Mouse (Mus musculus) urinary bladder, postnatal 10 days (tissue): ENCODE data around the gene Fry.

Experiments used
- DNase-seq: peaks from one replicate; pipeline ENCODE4 v3.0.0; 2022; ENCODE audit warnings: low spot score

Fry gene

GRCm38 (mm10) chr5:150130144-150130543 lies 11.7 kb downstream of the Fry start:
- DNase-seq = no peak

DNA sequence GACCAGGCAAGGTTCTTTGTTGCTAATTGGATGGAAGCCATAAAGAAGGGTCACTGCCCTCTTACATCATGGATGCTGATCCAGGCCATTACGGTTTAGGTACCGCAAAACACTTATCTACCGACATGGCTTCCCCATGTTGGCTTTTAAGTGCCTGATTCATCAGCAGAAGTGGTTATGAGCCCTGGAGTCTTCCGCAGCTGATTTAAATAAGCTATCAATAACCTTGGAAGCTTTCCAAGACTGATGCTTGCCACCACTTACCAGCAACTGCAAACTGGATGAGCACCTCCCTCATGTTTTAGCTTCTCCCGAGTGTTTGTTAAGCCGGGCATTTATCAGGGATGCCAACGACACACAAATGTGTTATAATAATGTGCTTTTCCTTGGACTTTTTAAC lies 12.7 kb downstream of the Fry start:
- DNase-seq = no peak

GRCm38 (mm10) chr5:150134651-150135050 lies 16.2 kb downstream of the Fry start:
- DNase-seq = no peak

- DNase-seq = no peak
These were observed 17.1 kb downstream of the Fry start for GRCm38 (mm10) chr5:150135529-150135928.

DNA sequence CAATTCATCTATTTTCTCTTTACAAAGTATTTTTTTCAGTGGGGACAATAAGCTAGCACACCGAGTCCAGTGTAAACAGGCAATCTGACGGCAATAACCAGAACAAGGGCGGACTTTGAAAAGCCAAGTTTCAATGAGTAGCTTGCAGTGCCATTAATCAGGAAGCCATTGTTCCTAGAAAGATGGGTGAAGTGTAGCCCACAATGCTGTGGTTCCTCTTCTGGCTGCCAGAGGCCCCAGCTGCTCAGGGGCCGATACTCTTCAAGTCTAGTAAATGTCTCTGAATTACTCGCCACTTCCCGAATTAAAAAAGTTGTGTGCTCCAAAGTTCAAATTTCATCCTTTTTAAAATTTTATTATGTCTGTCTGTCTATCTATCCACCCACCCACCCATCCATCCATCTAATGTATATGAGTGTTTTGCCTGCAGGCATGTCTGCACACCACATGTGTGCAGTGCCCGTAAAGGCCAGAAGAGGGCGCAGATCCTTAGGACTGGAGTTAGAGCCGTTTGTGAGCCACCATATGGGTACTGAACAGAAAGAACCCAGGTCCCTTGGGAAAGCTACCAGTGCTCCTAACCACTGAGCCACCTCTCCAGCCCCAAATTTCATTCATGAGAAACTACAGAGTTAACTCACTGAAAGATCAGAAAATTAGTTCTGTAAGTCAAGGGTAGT lies 19.5 kb downstream of the Fry start:
- no peak for DNase-seq

DNA sequence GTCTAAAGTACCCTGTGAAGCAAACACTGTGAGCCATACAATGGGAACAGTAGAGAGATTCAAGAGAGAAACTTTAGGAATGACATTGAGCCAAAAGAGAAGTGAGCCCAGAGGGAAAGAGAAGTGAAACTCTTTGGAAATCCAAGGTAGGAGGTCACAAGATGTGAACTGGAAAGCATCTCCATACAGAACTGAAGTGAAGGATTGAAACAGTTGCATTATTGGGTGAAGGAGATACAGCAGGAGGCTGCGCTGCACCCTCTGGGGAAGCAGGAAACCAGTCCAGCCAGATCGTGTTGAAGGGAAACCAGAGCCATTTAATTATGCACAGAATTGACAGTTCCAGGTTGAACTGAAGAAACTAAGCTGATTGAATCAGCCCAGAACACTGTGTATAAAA lies 22.1 kb downstream of the Fry start:
- DNase-seq = no peak

- no peak for DNase-seq
These were observed 27.5 kb downstream of the Fry start for GRCm38 (mm10) chr5:150145967-150146366.

DNA sequence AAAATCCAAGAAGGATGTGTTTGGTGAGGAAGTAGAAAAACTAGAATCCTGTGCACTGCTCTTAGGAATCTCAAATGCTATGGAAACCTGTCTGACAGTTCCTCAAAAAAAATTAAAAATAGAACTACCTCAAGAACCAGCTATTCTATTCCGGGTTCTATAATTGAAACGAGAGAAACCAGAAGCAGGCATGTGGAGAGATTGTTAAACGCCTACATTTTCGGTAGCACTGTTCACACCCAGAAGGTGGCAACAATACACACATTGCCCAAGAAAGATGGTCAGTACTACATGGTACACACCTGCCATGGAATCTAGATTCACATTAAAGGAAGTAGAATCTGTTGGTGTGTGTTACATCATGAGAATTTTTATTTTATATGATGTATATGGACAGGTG lies 28.2 kb downstream of the Fry start:
- DNase-seq = no peak

DNA sequence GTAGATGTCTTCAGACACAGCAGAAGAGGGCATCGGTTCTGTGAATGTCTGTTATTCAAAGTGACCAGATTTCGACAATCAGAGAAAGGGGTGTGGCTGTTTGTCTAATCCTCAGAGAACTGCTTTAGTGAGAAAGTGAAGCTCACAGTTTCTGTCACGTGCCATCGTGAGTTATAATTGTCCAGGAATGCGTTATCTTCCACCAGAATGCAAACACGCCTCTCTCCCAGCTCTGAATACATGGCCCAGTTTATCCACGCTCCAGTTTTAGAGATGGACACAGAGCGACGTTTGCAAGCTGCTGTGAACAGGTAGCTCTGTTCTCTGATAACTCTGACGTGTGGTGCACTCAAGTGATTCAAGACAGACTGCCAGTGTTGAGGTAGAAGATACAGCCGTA lies 31.3 kb downstream of the Fry start:
- DNase-seq = no peak

DNA sequence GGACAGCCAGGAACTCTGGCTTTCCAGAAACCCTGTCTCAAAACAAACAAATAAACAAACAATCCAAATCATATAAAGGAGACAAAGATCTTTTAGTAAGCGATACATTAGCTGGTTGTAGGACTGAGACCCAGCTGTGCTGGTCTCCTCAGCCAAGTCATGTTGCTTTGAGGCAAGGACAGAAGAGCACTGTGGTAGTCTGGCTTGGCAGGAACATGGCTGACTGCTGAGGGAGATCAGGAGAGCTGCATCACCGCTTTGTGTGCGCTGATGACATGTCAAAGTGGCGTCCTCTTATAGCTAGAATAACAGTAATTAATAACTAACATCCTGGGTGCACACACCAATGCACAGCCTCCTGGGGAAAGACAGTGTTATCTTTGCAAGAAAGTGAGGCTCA lies 32.5 kb downstream of the Fry start:
- no peak for DNase-seq

DNA sequence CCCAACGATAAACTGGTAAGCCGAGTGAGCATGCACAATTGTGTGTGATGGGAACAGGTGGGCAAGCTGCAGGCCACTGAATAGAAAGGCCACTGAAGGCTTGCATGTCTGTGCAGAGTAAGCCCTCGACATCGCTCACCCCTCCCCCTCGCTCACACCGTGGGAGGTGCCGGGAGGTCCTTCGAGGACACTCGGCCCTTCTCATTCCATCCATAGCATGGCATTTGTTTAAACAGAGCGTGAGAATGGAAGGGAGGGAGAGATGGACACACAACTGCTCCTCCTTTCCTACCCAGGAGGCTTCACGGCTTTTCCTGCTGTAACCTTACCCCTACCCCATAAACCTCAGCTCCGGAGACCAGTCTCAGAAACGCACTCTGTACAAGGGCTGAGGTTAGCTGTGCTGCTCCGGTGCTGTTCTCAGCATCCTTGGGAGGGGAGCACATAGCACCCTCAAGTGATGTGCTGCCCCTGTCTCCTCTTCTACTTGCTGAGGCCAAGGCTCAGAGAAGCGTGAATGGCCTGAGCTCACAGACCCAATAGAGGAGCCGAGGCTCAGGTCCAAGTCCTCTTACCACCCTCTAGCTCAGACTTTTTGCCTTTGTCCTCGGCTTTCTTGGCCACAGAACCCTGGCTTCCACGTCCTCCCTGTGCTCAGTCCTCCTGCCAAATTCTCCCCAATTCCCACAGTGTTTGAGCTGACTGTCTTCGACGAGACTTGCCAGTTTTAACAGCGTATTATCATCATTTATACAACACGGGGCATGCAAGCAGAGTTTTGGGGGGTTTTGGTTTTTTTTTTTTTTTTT lies 33.8 kb downstream of the Fry start:
- no peak for DNase-seq

DNA sequence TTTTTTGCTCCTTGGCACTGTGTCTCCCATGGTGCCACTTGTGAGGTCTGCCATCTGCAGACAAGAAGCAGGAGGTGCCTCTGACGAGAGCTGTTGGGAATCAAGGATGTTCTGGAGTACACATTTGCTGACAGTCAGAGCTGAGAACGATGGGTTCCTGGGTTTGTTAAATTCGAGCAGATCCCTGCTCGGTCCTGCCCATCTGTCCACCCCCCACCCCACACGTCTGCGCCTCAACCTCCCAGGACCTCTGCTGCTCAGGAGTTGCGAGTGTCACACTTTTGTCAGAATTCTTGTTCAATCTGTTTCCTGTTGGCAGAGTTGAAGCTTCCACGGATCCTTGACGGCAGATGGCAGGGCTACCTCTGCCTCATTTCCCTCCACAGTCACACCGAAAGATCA lies 34.4 kb downstream of the Fry start:
- no peak for DNase-seq

DNA sequence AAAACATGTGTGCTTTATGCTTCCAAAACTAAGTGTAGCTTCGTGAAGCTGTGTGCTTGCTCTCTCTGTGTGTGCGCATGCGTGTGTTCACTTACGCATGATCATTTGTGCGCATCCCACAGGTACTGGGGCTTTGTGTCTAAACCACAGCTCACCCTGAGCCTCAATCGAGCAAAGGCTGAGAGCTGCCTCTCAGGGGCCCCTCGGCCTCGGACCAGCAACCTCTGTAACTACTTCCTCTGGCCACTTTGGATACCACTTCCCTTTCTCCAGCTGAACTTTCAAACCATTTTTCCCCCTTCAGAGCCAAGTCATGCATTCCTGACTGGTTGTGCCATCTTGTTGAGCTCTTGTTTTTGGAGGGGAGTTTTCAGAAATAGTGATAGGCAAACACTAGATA lies 36.9 kb downstream of the Fry start:
- no peak for DNase-seq

DNA sequence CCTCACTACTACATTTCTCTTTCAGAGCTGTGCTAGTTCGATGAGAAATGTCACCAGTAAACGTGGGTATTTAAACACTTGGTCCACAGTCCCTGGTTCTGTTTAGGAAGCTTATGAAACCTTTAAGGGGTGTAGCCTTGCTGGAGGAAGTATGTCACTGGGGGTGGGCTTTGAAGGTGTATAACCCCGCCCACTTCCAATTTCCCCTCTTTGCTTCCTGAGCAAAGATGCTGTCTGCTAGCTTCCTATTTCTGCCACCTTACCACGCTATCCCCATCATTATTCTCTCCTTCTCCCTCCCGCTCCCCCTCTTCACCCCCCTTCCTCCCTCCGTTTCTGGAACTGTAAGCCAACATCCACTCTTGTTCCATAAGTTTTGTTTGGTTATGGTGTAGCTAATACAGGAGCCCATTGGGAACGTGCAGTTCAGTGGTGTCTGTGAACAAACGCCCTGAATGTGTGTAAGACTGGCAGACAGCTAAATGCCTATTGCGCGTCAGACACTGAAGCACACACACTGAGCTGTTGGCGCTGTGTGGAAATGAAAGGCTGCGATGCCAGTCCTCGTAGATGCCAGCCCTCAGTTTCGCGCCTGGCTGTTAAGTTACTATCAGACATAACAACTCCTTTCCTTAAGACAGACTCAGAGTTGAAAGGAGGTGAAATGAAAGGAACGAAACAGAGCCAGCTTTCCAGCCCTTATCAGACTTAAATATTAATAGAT lies 37.8 kb downstream of the Fry start:
- no peak for DNase-seq

GRCm38 (mm10) chr5:150157682-150158081 lies 39.2 kb downstream of the Fry start:
- DNase-seq = no peak

DNA sequence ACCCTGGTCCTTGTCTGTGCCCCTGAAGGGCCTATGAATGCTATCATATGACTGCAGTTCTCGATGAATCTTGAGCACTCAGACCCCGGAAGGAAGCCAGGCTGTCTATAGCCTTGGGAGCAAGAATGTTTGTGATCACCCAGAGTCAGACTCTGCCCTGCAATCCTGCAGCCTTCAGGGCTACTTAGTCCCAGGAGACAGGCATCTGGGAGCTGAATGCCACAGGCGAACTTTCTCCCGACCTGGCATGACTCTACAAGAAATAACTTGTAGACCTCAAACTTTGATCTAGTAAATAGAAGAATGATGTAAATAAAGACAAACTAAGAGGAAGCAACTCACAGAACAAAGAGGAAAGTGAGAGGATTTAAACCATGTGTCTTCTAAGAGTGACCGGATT lies 40.7 kb downstream of the Fry start:
- no peak for DNase-seq

DNA sequence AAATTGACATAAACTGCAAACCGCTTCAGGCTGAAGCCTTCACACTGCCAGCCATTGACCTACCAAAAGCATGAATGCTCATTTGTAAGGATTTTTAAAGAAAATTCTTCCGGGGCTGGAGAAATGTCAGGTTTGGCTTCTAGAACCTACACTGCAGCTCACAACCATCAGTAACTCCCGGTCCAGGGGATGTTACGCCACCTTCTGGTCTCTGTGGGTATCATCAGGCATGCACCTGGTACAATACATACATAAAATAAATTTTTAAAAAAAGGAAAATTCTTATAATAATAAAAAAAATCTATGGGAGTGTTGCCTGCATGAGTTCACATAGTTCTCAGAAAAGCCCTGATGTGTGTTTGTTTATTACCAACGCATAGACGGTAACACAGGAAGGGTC lies 42.7 kb downstream of the Fry start:
- DNase-seq = no peak

DNA sequence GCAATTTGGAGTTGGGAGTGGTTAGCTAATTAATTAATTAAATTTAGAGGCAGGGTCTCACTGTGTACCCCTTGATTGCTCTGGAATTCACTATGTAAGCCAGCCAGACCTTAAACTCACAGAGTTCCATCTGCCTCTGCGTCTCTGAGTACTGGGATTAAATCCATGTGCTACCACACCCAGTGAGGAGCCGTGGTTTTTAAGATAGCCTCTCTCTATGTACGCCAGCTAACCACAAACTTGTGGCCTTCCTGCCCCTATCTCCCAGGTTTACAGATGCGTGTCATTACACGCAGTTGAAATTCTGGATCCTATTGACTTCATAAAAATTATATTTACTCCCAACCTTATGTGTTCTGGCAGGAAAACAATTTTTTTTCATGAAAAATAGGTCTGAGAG lies 43.5 kb downstream of the Fry start:
- no peak for DNase-seq

- DNase-seq = no peak
These were observed 46.2 kb downstream of the Fry start for GRCm38 (mm10) chr5:150164671-150165070.

DNA sequence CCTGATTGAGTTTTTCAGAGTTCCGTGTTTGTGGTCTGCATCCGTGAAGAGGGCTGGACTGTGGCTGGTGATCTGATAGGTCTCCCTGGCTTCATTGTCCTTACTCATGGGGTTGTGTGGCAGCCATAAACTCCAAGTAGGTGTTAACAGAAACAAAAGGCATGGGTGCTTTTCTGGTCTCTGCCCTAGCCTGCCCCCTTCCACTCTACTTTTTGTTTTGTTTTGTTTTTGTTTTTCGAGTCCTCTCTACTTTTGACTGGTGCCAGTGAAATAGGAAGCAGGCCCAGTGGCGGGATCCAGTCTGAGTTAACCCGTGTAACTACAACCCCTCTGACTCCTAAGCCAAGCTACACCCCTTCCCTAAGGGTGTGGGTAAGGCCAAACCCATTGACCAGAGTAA lies 48.4 kb downstream of the Fry start:
- DNase-seq = no peak

GRCm38 (mm10) chr5:150167287-150167686 lies 48.8 kb downstream of the Fry start:
- DNase-seq = no peak

GRCm38 (mm10) chr5:150168712-150169111 lies 50.3 kb downstream of the Fry start:
- no peak for DNase-seq

DNA sequence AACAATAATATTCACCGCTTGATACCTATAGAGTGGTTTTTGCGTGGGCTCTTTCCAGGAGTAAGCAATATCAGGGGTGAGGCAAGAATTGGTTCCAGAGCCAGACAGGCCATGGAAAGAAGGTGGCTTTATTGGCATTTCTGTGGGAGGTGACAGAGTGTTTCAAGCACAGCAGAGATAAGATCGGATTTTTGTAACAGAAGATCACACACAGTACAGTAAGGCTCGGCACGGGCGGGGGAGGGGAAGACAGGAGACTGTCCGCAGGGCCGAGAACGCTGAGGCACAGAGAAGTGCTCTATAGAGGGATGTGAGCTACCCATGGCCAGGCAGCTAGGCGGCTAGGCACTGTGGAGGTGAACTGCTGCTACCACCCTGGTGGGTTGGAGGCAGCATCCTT lies 53.1 kb downstream of the Fry start:
- DNase-seq = no peak
